Mouse (Mus musculus): ENCODE data around the gene Mettl11b.

- TF ChIP-seq CTCF (IDR thresholded peaks at IDR 0.05; ENCODE audit: low read depth), result no peak
- TF ChIP-seq EP300 (IDR thresholded peaks at IDR 0.05; ENCODE audit: low read depth), result no peak
These were observed 53.7 kb downstream of the Mettl11b start for GRCm38 (mm10) chr1:163671326-163671725.

Measured in heart, postnatal 0 days (tissue).